Mouse (Mus musculus) adrenal gland, postnatal 14 days (tissue): ENCODE data around the gene Anapc11. TPM values are rescaled to one million over a fixed set of nuclear protein-coding genes. Genes with fewer than 3 reads are reported as not detected.

ENCODE experiments used
- DNase-seq: peaks from one replicate; pipeline ENCODE4 v3.0.0; 2021; ENCODE audit warnings: mixed read lengths
- microRNA-seq, 2 experiments: library from miRNA; unstranded; fragments of <30 nt; microRNA quantifications; one replicate each; pipeline ENCODE4 v1.2.0; 2021
- total RNA-seq: library from RNA; stranded (reverse); gene quantifications from 2 replicates; pipeline ENCODE4 v1.2.3, GENCODE M21; 2021

Anapc11 gene
- total RNA-seq, 1 experiment from 2014 or later: 68.3 TPM

DNA sequence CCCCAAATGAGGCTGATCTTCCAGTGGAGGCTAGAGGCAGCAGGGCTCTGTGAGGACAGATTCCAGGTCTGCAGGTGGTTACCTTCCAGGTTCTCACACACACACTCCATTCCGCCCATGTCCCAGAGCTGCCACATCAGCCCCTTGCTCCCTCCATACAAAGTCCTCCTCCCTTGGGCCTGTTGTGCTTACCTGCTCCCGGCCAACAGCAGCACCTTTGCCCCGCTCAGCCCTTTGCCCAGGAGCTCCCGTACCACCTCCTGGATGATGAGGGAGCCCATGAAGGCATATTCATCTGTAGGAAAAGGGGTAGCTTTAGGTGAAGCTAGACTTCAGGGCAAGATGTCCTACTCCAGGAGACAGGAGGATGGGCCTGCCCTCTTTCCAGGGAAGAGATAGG lies 59.1 kb downstream of the Anapc11 start:
- no peak for DNase-seq

Small RNAs within 50 kb of the gene (microRNA-seq; reads per million reads assigned to microRNA genes)
- gene Mir6936: 0.38 to 0.43 reads per million in 2 experiments

Other genes with a start within 250 kb of the Anapc11 start
- 1,064 and 1,109 TPM in 2 replicates for gene Actg1, start 249.9 kb upstream of the Anapc11 start, total RNA-seq
- gene Fscn2, start 236.9 kb upstream of the Anapc11 start, total RNA-seq: 0.37 and 0.71 TPM in 2 replicates
- gene Faap100, start 219.7 kb upstream of the Anapc11 start, total RNA-seq: 18.7 and 24.6 TPM in 2 replicates
- 73.8 and 82.5 TPM in 2 replicates for gene Nploc4, start 160.7 kb upstream of the Anapc11 start, total RNA-seq
- gene Tspan10, start 155.8 kb upstream of the Anapc11 start, total RNA-seq: 2.3 and 4.7 TPM in 2 replicates
- 0.33 TPM in 1 of 2 replicates, not detected in the other for gene Pde6g, start 144.9 kb upstream of the Anapc11 start, total RNA-seq
- 53.9 and 58.6 TPM in 2 replicates for gene Oxld1, start 140.4 kb upstream of the Anapc11 start, total RNA-seq
- gene Ccdc137, start 140.3 kb upstream of the Anapc11 start, total RNA-seq: 20.6 and 28.1 TPM in 2 replicates
- 19.6 and 23.4 TPM in 2 replicates for gene Arl16, start 130.8 kb upstream of the Anapc11 start, total RNA-seq
- gene Mrpl12, start 113.8 kb upstream of the Anapc11 start, total RNA-seq: 161 TPM in 2 replicates
- gene Slc25a10, start 106.6 kb upstream of the Anapc11 start, total RNA-seq: 50.7 and 64.4 TPM in 2 replicates
- 2.3 and 11.7 TPM in 2 replicates for gene Gcgr, start 67.7 kb upstream of the Anapc11 start, total RNA-seq
- gene Mcrip1, start 48.7 kb upstream of the Anapc11 start, total RNA-seq: 52.6 and 67.9 TPM in 2 replicates
- 0.48 TPM in 1 of 2 replicates, not detected in the other for gene Ppp1r27, start 47.3 kb upstream of the Anapc11 start, total RNA-seq
- gene P4hb, start 25.2 kb upstream of the Anapc11 start, total RNA-seq: 449 and 479 TPM in 2 replicates
- gene Arhgdia, start 16.8 kb upstream of the Anapc11 start, total RNA-seq: 268 and 310 TPM in 2 replicates
- 120 and 128 TPM in 2 replicates for gene Alyref, start 56 bp upstream of the Anapc11 start, total RNA-seq
- 1.6 TPM in 1 of 2 replicates, not detected in the other for gene Npb, start 10.1 kb downstream of the Anapc11 start, total RNA-seq
- gene Pcyt2, start 19.5 kb downstream of the Anapc11 start, total RNA-seq: 148 and 187 TPM in 2 replicates
- 37.1 and 39.7 TPM in 2 replicates for gene Sirt7, start 26.8 kb downstream of the Anapc11 start, total RNA-seq
- 51.8 and 55.3 TPM in 2 replicates for gene Mafg, start 35.2 kb downstream of the Anapc11 start, total RNA-seq
- gene Pycr1, start 45.3 kb downstream of the Anapc11 start, total RNA-seq: 1.6 TPM in 2 replicates
- 0.94 TPM in 1 of 2 replicates, not detected in the other for gene Myadml2, start 49.7 kb downstream of the Anapc11 start, total RNA-seq
- gene Notum, start 62.8 kb downstream of the Anapc11 start, total RNA-seq: 8.3 and 11.2 TPM in 2 replicates
- 69.4 and 71.3 TPM in 2 replicates for gene Aspscr1, start 74.6 kb downstream of the Anapc11 start, total RNA-seq
- 46.4 and 52.5 TPM in 2 replicates for gene Cenpx, start 115.3 kb downstream of the Anapc11 start, total RNA-seq
- 27.2 and 31.5 TPM in 2 replicates for gene Lrrc45, start 115.5 kb downstream of the Anapc11 start, total RNA-seq
- 3.2 and 5.3 TPM in 2 replicates for gene Rac3, start 123.0 kb downstream of the Anapc11 start, total RNA-seq
- 31.8 and 41.9 TPM in 2 replicates for gene Dcxr, start 128.9 kb downstream of the Anapc11 start, total RNA-seq
- gene Cbr2, start 133.7 kb downstream of the Anapc11 start, total RNA-seq: 7.3 and 10.2 TPM in 2 replicates
- 20.9 and 46.6 TPM in 2 replicates for gene Hmga1b, start 164.4 kb downstream of the Anapc11 start, total RNA-seq
- gene Rfng, start 185.8 kb downstream of the Anapc11 start, total RNA-seq: 18.5 and 18.6 TPM in 2 replicates
- 101 and 107 TPM in 2 replicates for gene Gps1, start 185.9 kb downstream of the Anapc11 start, total RNA-seq
- 64.5 and 70.5 TPM in 2 replicates for gene Dus1l, start 198.0 kb downstream of the Anapc11 start, total RNA-seq
- gene Fasn, start 226.1 kb downstream of the Anapc11 start, total RNA-seq: 94.1 and 150 TPM in 2 replicates